Mouse (Mus musculus) right cerebral cortex, postnatal 14 days (tissue): ENCODE results near the gene Fhl3.
"Not testable (repeated sequence)": the region's sequence is repeated elsewhere in the genome, so short reads cannot be mapped to it uniquely, and the experiment has no call there.

Experiments used
- DNase-seq: peaks from one replicate; pipeline ENCODE4 v3.0.0; 2022

Fhl3 gene

DNA sequence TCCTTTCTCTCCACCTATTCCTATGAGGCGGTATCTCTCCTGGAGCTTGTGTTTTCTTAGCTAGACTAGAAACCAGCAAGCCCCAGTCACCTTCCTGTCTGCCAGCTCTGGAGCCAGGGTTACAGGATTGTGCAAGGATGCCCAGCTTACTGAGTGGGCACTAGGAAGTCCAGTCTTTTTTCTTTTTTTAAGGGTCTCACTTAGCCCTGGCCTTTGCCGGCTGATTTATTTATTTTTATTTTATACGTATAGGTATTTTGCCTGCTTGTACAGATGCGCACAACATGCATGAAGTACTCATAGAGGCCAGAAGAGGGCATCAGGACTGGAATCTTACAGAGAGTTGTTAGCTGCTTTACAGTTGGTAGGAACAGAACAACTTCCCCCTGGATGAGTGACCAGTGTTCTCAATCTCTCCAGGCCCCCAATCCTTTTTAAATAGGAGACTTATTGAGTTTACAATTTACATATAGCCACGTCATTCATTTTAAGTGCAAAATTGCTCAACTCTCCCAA is 10.3 kb downstream of the Fhl3 start:
- DNase-seq = no peak

DNA sequence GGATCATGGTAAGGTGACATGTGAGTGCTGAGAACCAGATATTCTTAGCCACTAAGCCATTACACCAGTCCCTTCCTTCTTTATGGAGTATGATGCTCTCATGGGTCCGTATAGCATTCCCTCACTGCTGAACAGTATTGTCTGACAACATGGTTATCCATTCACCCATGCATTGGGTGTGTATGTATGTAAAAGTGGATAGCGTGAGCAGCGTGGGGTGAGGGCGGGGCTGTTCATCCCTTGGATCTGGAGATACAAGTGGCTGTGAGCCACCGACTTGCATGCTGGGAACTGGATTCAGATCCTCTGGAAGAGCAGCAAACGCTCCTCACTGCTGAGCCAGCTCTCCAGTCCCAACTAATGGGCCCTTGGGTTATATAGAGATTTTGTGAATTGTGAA is 12.1 kb downstream of the Fhl3 start:
- no peak for DNase-seq

DNA sequence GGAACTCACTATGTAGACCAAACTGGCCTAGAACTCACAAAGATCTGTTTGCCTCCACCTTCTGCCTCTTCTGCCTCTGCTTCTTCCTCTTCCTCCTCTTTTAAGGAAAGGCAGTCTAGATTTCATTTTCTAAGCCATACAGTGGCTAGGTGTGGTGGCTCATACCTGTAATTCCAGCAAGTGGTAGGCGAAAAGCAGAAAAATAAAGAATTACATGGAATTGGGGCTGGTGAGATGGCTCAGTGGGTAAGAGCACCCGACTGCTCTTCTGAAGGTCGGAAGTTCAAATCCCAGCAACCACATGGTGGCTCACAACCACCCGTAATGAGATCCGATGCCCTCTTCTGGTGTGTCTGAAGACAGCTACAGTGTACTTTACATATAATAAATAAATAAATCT is 13.3 kb downstream of the Fhl3 start:
- not testable (repeated sequence) for DNase-seq

DNA sequence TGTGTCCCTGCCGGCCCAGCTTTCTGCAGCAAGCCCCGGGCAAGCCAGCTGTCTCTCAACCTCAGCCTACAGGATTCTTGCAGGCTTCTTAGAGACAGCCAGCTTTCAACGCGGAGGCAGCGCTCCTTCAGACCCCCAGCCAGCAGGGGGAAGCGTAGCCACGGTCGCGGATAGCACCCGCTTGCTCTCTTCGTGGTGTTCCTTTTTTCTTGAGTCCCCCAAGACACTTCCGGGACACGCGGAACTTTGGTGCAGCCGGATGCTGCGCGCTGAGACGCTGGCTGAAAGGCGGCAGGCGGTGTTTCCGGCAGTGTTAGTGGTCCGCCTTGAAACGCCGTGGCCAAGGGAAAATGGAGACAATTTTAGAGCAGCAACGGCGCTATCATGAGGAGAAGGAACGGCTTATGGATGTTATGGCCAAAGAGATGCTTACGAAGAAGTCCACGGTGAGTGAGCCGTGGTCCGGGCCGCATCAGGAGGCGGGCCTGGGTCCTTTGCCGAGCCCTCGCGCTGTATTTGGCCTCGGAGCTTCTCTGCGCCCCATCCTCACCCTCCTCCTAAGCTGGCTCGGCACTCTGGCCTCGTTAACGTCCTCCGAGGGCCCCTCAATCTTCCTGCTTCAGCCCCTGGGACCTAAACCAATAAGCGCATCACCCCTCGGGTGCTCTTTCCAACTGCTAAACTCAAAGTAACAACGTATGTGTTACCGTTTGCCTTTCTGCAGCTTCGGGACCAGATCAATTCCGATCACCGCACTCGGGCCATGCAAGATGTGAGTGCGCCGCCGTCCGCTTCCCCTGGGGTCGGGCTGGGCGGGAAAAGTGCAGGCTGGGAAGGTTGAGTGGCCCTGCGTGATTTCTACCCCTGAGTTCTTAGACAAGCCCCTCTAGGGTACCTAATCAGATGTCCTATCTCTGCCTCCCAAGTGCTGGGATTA is 14.3 kb downstream of the Fhl3 start, which contains the start of gene Sf3a3:
Sf3a3 (plus strand) TSS at position 232 of the 937 bp plus-strand sequence.
- peak; percentile 91 for DNase-seq

DNA sequence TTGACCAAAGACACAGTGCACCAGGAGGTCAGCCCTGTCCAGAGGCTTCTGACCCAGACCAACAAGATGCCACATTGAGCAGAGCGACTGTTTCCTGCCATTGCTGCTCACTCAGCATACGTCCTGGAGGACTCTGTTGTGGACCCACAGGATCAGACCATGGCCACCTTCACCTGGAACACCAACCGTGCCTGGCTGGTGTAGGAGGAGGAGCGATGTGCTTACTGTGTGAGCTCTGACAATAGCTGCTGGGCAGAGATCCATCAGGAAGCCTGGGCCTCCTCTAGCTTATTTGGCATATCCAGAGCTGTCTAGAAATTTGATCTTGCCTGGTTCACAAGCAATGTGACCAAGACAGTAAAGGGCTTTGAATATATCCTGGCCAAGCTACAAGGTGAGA is 18.6 kb downstream of the Fhl3 start:
- no peak for DNase-seq

DNA sequence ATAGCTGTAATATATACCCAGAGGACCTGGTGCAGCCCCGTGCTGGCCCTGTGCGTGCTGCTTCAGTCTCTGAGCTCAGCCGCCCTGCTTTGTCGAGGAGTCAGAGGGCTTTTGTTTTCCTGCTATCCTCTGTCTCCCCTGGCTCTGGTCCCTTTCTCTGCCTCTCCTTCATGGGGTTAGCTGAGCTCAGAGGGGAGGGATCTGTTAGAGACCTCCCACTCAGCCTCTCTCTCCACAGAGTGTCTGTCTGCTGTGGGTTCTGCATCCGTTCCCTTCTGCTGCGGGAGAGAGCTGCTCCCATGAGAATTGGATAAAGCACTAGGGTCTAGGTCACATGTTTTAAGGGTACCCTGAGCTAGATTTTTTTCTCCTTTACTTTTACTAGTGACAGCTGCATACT is 25.6 kb downstream of the Fhl3 start:
- DNase-seq = no peak

DNA sequence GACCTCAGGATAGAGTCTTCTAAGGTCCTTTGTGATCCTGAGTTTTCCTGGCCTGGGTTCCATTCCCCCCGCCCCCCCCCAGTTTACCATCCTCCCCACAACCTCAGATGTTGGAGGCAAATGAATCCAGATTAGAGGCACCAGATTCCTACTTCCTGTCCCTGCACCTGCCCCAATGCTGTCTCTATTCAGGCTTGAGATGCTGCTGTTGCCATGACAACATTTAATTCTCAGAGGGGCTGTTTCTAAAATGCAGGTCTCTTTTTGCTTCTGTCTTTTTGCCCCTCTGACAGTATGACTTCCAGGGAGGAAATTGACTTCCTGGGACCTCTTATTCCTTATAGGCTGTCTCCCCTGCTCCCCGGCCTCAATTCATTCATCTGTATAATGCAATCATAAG is 36.5 kb downstream of the Fhl3 start:
- no peak for DNase-seq

DNA sequence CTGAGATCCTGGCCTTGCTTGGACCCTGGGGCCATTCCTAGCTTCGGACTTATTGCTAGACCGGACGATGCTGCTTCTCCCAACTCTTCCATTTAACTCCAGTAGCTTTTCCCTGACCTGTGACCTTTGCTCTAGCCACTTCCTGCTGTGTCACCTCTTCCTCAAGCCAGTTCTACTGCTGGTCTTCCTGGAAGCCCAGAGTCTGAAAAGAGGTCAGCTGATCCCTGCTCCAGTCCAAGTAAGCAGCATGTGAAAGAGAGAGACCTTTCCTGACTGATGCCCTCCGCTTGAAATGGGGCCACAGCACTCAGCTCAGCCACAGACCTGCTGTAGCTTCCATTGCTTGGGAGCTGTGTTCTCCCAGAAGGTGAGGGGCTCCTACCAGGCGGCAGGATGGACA is 37.0 kb downstream of the Fhl3 start:
- no peak for DNase-seq

DNA sequence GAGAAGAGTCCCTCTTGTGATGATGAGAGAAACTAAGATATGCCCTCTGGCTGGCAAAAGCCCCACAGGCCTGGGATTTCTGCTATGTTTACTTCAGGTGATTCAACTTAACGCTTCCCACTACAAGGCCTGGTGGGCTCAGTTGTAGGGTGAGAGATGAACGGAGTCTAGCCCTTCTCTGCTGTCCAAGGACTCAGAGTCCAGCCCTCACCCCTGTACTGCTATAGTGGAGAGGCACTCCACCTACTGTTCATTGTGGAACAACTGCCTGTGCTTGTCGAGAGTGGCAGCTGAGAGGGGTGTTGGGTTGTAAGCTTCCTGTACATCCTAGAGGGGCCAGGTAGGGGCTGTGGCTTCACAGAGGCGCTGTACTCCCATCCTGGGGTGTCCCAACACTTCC is 37.5 kb downstream of the Fhl3 start:
- no peak for DNase-seq

DNA sequence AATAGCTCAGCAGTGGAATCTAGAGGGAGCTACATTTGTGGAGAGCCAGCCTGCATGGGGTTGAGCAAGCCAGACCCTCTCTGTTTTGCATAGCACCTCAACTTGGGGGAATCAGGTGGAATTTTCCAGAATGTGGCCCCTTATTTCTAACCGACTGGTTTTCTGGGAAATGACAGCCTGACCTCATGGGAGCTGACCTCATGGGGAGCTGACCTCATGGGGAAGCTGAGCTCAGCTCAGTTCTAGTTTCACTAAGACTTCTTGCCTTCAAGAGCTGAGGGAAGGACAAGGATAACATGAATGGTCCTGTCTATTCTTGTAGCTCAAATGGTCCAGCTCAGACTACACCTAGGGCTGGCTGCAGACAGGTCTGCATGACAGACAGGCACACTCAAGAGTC is 38.3 kb downstream of the Fhl3 start:
- DNase-seq = no peak

DNA sequence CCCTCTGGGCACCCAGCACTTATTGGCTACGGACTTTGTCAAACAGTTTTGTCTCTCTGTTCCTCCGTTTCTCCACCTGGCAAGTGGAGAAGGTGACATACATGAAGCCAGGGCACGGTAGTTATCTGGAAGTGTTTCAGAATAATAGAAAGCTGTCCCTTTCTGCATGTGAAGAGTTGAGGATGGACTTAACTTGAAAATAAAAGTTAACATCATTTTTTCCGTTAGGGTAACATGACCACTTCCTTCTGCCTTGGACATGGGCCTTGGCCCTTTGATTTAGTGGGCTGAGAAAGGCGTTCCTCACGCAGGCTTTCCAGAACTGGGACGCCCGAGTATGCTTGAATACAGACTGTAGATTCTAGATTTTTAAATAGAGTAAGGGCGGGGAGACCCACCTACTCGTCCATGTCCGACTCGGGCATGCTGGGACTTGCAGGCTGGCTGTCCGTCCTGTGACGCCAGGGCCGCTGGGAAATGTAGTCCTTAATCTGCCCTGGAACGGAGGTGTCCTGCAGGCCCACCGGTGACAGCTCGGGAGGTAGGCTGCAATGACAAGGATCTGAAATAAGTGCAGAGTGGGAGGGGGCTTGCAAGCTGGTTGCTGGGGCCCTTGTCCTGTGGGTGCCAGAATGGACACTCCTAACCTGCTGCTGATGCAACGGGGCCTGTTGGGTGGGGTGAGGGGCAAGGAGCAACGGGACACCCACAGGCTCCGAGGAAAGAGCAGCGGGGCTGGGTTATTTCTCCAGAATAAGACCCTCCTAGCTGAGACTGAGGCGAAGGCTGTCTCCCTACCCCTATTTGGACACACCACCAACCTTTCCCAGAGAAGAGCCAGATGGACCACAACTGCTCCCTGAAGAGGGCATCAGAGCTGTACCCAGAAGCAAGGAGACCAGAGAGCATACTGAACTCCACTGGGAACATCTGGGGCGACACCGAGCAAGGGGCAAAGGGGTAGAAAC is 41.2 kb downstream of the Fhl3 start, which contains the start of gene Inpp5b:
Inpp5b (plus strand) TSS at position 475 of the 968 bp plus-strand sequence.
- peak; percentile 78 for DNase-seq

DNA sequence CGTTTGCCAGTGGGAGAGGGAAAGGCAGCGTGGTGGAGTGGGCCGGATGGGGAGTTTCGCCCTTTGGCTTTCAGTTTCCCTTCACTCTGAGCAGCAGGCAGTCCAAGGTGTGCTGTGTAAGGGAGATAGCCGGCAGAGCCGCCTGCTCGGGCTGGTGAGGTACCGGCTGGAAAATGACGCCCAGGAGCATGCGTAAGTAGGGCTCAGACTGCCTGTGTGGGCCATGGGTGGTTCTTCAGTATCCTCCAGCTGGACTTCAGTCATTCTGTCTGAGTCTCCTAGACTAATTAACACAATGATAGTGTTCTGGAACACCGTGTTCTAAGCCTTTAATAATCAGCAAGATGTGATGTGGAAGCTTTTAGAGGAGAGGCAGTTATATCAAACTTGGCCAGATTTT is 42.3 kb downstream of the Fhl3 start:
- DNase-seq = no peak

DNA sequence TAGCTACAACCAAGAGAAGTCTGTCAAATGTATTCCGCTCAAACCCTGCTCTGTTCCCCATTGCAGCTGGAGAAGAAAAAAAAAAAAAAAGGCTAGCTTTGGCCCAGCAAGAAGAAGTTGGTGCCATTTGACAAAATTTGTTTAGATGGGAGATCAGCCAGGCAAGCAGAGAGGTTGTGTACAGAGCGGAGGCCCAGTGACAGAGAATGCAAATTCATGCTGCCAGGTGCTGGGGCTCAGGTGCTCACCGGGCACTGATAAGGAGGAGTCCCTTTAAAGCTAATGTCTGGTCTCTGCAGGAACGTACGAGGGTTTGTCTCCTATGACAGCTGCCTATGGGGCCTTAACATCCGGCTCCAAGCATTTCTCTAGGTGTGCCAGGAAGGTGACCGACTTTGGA is 46.1 kb downstream of the Fhl3 start:
- DNase-seq = no peak

DNA sequence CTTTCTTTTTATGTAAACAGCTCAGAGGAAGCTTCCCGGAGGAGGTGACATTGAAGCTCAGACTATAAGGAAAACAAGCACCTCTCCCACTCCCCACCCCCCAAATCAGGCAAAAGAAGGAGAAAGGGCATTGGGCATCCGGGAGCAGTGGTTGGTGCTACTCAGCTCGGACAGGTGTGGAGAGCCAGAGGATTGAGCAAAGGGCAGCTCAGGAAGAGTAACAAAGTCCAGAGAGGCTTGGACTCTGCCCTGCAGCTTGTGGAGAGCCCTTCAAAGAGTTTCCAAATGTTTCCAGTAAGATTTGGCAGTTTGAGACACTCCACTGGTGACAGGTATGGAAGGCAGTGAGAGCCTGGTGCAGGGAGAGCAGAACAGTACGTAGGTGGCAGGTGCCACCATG is 47.4 kb downstream of the Fhl3 start:
- no peak for DNase-seq

DNA sequence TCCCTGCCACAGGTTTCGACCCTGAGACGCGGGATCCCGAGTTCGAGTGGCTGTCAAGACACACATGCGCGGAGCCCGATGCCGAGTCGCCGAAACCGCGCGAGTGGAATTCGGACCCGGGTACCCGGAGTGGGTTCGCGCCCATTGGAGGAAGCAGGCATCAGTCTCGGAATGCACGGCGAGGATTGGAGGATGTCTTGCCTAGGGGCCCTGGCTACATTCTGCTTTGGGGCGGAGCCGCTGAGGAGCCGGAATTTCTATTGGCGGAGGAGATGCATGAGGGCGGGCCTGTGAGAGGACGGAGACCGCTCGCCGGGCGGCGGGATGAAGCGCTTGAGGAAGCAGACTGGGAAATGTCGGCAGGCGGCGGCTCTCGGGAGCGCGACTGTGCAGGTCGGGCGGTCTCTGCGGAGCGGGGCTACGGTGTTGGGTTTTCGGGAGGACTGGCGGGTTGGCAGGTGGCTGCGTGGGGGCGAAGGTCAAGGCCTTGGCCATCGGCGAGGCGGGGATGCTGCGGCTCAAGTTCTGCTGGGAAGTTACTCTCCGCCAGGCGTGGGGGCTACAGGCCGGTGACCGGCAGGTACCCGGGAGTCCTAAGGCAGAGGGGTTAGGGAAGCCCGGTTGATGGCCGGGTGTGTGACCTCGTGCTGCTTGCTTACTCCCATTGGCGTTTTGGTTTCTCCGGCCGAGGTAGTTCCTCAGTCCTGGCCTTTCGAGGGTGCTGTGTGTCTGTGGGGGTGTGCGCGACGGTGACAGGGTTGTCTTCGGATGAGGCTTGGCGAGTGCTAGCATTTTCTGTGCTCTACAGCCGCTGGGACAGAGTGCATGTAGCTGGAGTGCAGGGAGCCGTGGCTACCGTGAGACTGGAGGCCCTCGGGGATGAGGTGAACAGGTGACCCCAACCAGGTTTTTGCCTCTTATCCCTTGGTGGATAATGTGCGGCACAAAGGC is 51.1 kb downstream of the Fhl3 start:
- DNase-seq = peak; percentile 96

DNA sequence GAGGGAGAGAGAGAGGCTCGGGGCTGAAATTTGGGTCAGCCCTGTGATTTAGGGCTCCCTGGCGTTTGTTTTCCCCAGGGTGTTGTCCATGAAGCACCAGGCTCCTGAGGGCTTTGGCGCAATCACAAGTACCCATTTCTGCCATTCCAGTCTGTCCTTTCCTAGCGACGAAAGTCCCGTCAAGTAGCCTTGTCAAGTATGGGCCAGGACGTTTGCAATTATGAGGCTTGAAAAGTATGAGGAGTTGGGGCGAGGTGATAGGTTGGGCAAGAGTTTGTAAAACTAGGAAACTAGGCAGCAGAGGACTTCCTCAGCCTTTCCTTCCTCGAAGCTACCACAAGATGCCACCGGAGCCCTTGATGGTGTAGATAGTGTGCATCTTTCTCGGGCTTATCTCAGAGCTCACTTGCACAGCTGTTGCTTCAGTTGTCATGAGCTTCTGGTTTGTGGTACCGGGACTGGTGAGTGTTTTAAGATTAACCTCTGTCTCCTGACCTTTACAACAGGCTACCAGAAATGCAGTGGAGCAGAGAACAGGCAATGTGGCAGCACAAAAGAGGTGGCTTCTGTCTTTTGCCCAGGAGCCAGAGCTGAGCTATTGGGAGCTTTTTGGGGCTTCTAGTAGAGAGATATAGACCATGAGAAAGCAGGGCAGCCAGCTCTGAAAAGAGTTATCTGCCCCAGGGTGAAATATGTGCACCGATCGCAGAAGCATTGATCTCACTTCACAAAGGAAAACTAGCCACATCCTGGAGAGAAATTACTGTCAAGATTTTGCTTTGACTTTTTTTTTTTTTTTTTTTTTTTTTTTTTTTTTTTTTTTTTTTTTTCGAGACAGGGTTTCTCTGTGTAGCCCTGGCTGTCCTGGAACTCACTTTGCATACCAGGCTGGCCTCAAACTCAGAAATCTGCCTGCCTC is 52.0 kb downstream of the Fhl3 start:
- no peak for DNase-seq

DNA sequence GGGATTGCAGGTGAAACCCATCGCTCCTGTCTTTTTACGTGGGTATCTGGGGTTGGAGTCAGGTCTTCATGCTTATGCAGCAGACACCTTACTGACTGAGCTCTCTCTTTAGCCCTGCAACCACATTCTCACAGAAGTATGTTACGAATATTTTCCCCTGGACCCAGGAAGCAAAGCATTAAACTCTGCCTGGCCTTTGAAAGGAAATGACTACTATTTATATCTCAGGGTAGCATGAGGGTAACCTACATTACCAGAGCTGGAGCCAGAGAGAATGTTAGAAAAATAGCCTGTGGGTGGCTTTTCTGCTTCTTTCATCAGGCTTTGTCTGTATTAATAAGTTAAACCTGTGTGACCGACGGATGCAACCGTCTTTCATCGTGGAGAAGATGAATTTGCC is 55.0 kb downstream of the Fhl3 start:
- no peak for DNase-seq
